Mouse (Mus musculus) erythroblast, embryonic 14.5 days (primary cell): ENCODE results near the gene Itgb2.

ENCODE experiments used
- GATA1 ChIP-seq: IDR thresholded peaks from 2 replicates; pipeline ENCODE4 v1.6.1; 2012; ENCODE audit warnings: low read length, inconsistent platforms, mixed read lengths
- TAL1 ChIP-seq: IDR thresholded peaks from 3 replicates; pipeline ENCODE4 v1.6.1; 2012; ENCODE audit warnings: low read length, inconsistent platforms, mixed read lengths

GRCm38 (mm10) chr10:77517801-77518200 lies 12.3 kb upstream of the Itgb2 start:
- TF ChIP-seq GATA1 (no peak), TAL1 (no peak)
